Mouse (Mus musculus): ENCODE results near the gene Gm7271. TPM values are rescaled to one million over a fixed set of nuclear protein-coding genes. Genes with fewer than 3 reads are reported as not detected.

Gene Gm7271
- polyA plus RNA-seq, 1 experiment from 2014 or later, result 1.6 TPM

GRCm38 (mm10) chr5:76524623-76525022 is 40.8 kb downstream of the Gm7271 start:
- Histone ChIP-seq H3K4me1 (replicated peaks; ENCODE audit: control insufficient read depth, insufficient read depth, low read length) (no peaks in the 10 kb centered on the region), H3K9me3 (ENCODE audit: control insufficient read depth, low read length) (no peaks in the 10 kb centered on the region), H3K27me3 (ENCODE audit: control insufficient read depth, insufficient read depth, low read length) (no peaks in the 10 kb centered on the region), H3K36me3 (ENCODE audit: control insufficient read depth, insufficient read depth, low read length) (no peaks in the 10 kb centered on the region), H3K4me3 (ENCODE audit: low read depth, low read length) (no peak overlapping the region), H3K9ac (ENCODE audit: low read depth, low read length) (no peak overlapping the region), H3K4me2 (replicated peaks; ENCODE audit: low read depth, low read length) (no peak overlapping the region), H3K27ac (ENCODE audit: low read depth, low read length) (no peak overlapping the region)
- 75% methylated on average over 5 of the region's 5 CpGs for WGBS
- DNase-seq (ENCODE audit: low spot score) (no peak), ATAC-seq (ENCODE audit: low FRiP score) (no peak)

GRCm38 (mm10) chr5:76525066-76525465 is 41.2 kb downstream of the Gm7271 start:
- Histone ChIP-seq H3K4me3 (ENCODE audit: low read depth, low read length) (no peak overlapping the region), H3K27ac (ENCODE audit: low read depth, low read length) (no peak overlapping the region), H3K9me3 (ENCODE audit: control insufficient read depth, low read length) (no peaks in the 10 kb centered on the region), H3K9ac (ENCODE audit: low read depth, low read length) (no peak overlapping the region), H3K4me2 (replicated peaks; ENCODE audit: low read depth, low read length) (no peak overlapping the region), H3K4me1 (replicated peaks; ENCODE audit: control insufficient read depth, insufficient read depth, low read length) (0 out of 2 replicates have a peak, but pooled peaks cover 2% of the 10 kb centered on the region), H3K27me3 (ENCODE audit: control insufficient read depth, insufficient read depth, low read length) (no peaks in the 10 kb centered on the region), H3K36me3 (ENCODE audit: control insufficient read depth, insufficient read depth, low read length) (no peaks in the 10 kb centered on the region)
- WGBS, result 72% methylated on average over 4 of the region's 4 CpGs
- no peak for ATAC-seq (ENCODE audit: low FRiP score)
- no peak for DNase-seq (ENCODE audit: low spot score)

- Histone ChIP-seq H3K4me3 (ENCODE audit: low read depth, low read length) (no peak overlapping the region), H3K27me3 (ENCODE audit: control insufficient read depth, insufficient read depth, low read length) (no peaks in the 10 kb centered on the region), H3K36me3 (ENCODE audit: control insufficient read depth, insufficient read depth, low read length) (no peaks in the 10 kb centered on the region), H3K27ac (ENCODE audit: low read depth, low read length) (no peak overlapping the region), H3K4me2 (replicated peaks; ENCODE audit: low read depth, low read length) (no peak overlapping the region), H3K4me1 (replicated peaks; ENCODE audit: control insufficient read depth, insufficient read depth, low read length) (0 out of 2 replicates have a peak, but pooled peaks cover 2% of the 10 kb centered on the region), H3K9me3 (ENCODE audit: control insufficient read depth, low read length) (no peaks in the 10 kb centered on the region), H3K9ac (ENCODE audit: low read depth, low read length) (no peak overlapping the region)
- 64% methylated on average over 2 of the region's 2 CpGs for WGBS
- no peak for ATAC-seq (ENCODE audit: low FRiP score)
- DNase-seq (ENCODE audit: low spot score), result no peak
These were observed 42.0 kb downstream of the Gm7271 start for GRCm38 (mm10) chr5:76525829-76526228.

GRCm38 (mm10) chr5:76529040-76529703 is 45.3 kb downstream of the Gm7271 start, which contains the start of gene Exoc1:
Exoc1 (plus strand) TSS chr5:76529311.
- peak; percentile 95 for DNase-seq (ENCODE audit: low spot score)
- H3K4me2 ChIP-seq (replicated peaks; ENCODE audit: low read depth, low read length), result peak within 1 kb of the TSS; percentile 77
- H3K4me1 ChIP-seq (replicated peaks; ENCODE audit: control insufficient read depth, insufficient read depth, low read length), result 0 out of 2 replicates have a peak, but pooled peaks cover 2% of the 10 kb centered on the region
- H3K27me3 ChIP-seq (ENCODE audit: control insufficient read depth, insufficient read depth, low read length), result no peaks in the 10 kb centered on the region
- under 1% methylated on average over 39 of the region's 39 CpGs for WGBS
- no peaks in the 10 kb centered on the region for H3K36me3 ChIP-seq (ENCODE audit: control insufficient read depth, insufficient read depth, low read length)
- no peaks in the 10 kb centered on the region for H3K9me3 ChIP-seq (ENCODE audit: control insufficient read depth, low read length)
- ATAC-seq (ENCODE audit: low FRiP score), result peak; percentile 100
- H3K4me3 ChIP-seq (ENCODE audit: low read depth, low read length), result peak within 1 kb of the TSS; percentile 94
- peak within 1 kb of the TSS; percentile 76 for H3K9ac ChIP-seq (ENCODE audit: low read depth, low read length)
- peak within 1 kb of the TSS; percentile 75 for H3K27ac ChIP-seq (ENCODE audit: low read depth, low read length)

GRCm38 (mm10) chr5:76529704-76530066 is 45.8 kb downstream of the Gm7271 start:
- H3K4me2 ChIP-seq (replicated peaks; ENCODE audit: low read depth, low read length), result peak overlapping the region; percentile 77
- no peaks in the 10 kb centered on the region for H3K9me3 ChIP-seq (ENCODE audit: control insufficient read depth, low read length)
- peak; percentile 6 for DNase-seq (ENCODE audit: low spot score)
- peak overlapping the region; percentile 94 for H3K4me3 ChIP-seq (ENCODE audit: low read depth, low read length)
- H3K27me3 ChIP-seq (ENCODE audit: control insufficient read depth, insufficient read depth, low read length), result no peaks in the 10 kb centered on the region
- 10% methylated on average over 9 of the region's 9 CpGs for WGBS
- H3K9ac ChIP-seq (ENCODE audit: low read depth, low read length), result peak overlapping the region; percentile 76
- H3K27ac ChIP-seq (ENCODE audit: low read depth, low read length), result peak overlapping the region; percentile 75
- no peaks in the 10 kb centered on the region for H3K36me3 ChIP-seq (ENCODE audit: control insufficient read depth, insufficient read depth, low read length)
- peak; percentile 23; the same call in 1 of the 2 replicates for ATAC-seq (ENCODE audit: low FRiP score)
- 0 out of 2 replicates have a peak, but pooled peaks cover 2% of the 10 kb centered on the region for H3K4me1 ChIP-seq (replicated peaks; ENCODE audit: control insufficient read depth, insufficient read depth, low read length)

GRCm38 (mm10) chr5:76533186-76533585 is 49.3 kb downstream of the Gm7271 start:
- no peak overlapping the region for H3K9ac ChIP-seq (ENCODE audit: low read depth, low read length)
- H3K4me2 ChIP-seq (replicated peaks; ENCODE audit: low read depth, low read length), result no peak overlapping the region
- 87% methylated on average over 6 of the region's 6 CpGs for WGBS
- 0 out of 2 replicates have a peak, but pooled peaks cover 2% of the 10 kb centered on the region for H3K36me3 ChIP-seq (ENCODE audit: control insufficient read depth, insufficient read depth, low read length)
- no peak overlapping the region for H3K27ac ChIP-seq (ENCODE audit: low read depth, low read length)
- no peak for DNase-seq (ENCODE audit: low spot score)
- H3K4me1 ChIP-seq (replicated peaks; ENCODE audit: control insufficient read depth, insufficient read depth, low read length), result 0 out of 2 replicates have a peak, but pooled peaks cover 2% of the 10 kb centered on the region
- H3K27me3 ChIP-seq (ENCODE audit: control insufficient read depth, insufficient read depth, low read length), result no peaks in the 10 kb centered on the region
- no peak overlapping the region for H3K4me3 ChIP-seq (ENCODE audit: low read depth, low read length)
- no peak for ATAC-seq (ENCODE audit: low FRiP score)
- H3K9me3 ChIP-seq (ENCODE audit: control insufficient read depth, low read length), result no peaks in the 10 kb centered on the region

- Histone ChIP-seq H3K36me3 (ENCODE audit: control insufficient read depth, insufficient read depth, low read length) (0 out of 2 replicates have a peak, but pooled peaks cover 2% of the 10 kb centered on the region), H3K9ac (ENCODE audit: low read depth, low read length) (no peak overlapping the region), H3K4me1 (replicated peaks; ENCODE audit: control insufficient read depth, insufficient read depth, low read length) (no peaks in the 10 kb centered on the region), H3K27me3 (ENCODE audit: control insufficient read depth, insufficient read depth, low read length) (no peaks in the 10 kb centered on the region), H3K4me3 (ENCODE audit: low read depth, low read length) (no peak overlapping the region), H3K4me2 (replicated peaks; ENCODE audit: low read depth, low read length) (no peak overlapping the region), H3K9me3 (ENCODE audit: control insufficient read depth, low read length) (no peaks in the 10 kb centered on the region), H3K27ac (ENCODE audit: low read depth, low read length) (no peak overlapping the region)
- DNase-seq (ENCODE audit: low spot score) (no peak), ATAC-seq (ENCODE audit: low FRiP score) (no peak)
- WGBS, result 72% methylated on average over 1 of the region's 1 CpGs
These were observed 52.4 kb downstream of the Gm7271 start for GRCm38 (mm10) chr5:76536231-76536630.

GRCm38 (mm10) chr5:76537578-76537977 is 53.7 kb downstream of the Gm7271 start:
- DNase-seq (ENCODE audit: low spot score) (no peak), ATAC-seq (ENCODE audit: low FRiP score) (no peak)
- 94% methylated on average over 10 of the region's 10 CpGs for WGBS
- Histone ChIP-seq H3K9me3 (ENCODE audit: control insufficient read depth, low read length) (no peaks in the 10 kb centered on the region), H3K4me1 (replicated peaks; ENCODE audit: control insufficient read depth, insufficient read depth, low read length) (no peaks in the 10 kb centered on the region), H3K27ac (ENCODE audit: low read depth, low read length) (no peak overlapping the region), H3K36me3 (ENCODE audit: control insufficient read depth, insufficient read depth, low read length) (0 out of 2 replicates have a peak, but pooled peaks cover 2% of the 10 kb centered on the region), H3K4me3 (ENCODE audit: low read depth, low read length) (no peak overlapping the region), H3K9ac (ENCODE audit: low read depth, low read length) (no peak overlapping the region), H3K27me3 (ENCODE audit: control insufficient read depth, insufficient read depth, low read length) (no peaks in the 10 kb centered on the region), H3K4me2 (replicated peaks; ENCODE audit: low read depth, low read length) (no peak overlapping the region)

- H3K27me3 ChIP-seq (ENCODE audit: control insufficient read depth, insufficient read depth, low read length), result no peaks in the 10 kb centered on the region
- WGBS, result 90% methylated on average over 8 of the region's 8 CpGs
These were observed 56.3 kb downstream of the Gm7271 start for GRCm38 (mm10) chr5:76540181-76540580.

More at GRCm38 (mm10) chr5:76540181-76540580, 56.3 kb downstream of the Gm7271 start:
- ATAC-seq (ENCODE audit: low FRiP score), result no peak
- Histone ChIP-seq H3K9me3 (ENCODE audit: control insufficient read depth, low read length) (no peaks in the 10 kb centered on the region), H3K36me3 (ENCODE audit: control insufficient read depth, insufficient read depth, low read length) (0 out of 2 replicates have a peak, but pooled peaks cover 5% of the 10 kb centered on the region), H3K4me2 (replicated peaks; ENCODE audit: low read depth, low read length) (no peak overlapping the region), H3K27ac (ENCODE audit: low read depth, low read length) (no peak overlapping the region), H3K4me1 (replicated peaks; ENCODE audit: control insufficient read depth, insufficient read depth, low read length) (no peaks in the 10 kb centered on the region), H3K9ac (ENCODE audit: low read depth, low read length) (no peak overlapping the region), H3K4me3 (ENCODE audit: low read depth, low read length) (no peak overlapping the region)
- no peak for DNase-seq (ENCODE audit: low spot score)
